Mouse (Mus musculus): ENCODE results near the gene Gm21627. TPM values are rescaled to one million over a fixed set of nuclear protein-coding genes. Genes with fewer than 3 reads are reported as not detected.
"Not testable (repeated sequence)": the region's sequence is repeated elsewhere in the genome, so short reads cannot be mapped to it uniquely, and the experiment has no call there.

Gm21627 gene
- total RNA-seq (2012; rRNA removed) (not detected in 2 replicates), polyA plus RNA-seq (2012; ENCODE audit: insufficient read depth in 1 of 2, insufficient read length in 2 of 2, low read depth in 1 of 2, low replicate concordance in 2 of 2, missing spikeins in 1 of 2) (not detected)

DNA sequence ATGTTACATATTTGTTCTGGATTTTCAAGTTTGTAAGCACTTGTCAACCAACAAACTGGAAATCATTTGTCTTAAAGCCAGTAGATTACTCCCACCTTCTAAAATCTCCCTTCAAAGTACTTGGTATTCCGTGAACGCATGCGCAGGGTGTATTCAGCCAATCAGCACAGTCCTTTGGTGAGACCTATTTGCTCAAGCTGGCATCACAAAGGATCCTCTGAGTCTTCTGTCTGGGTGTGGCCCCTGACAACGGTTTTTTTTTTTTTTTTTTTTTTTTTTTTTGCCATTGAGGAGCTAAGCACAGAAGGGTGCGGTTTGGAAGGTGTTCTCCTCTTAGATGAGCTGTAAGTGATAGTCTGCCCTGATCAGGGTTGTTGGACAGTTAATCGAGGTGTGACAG is at the start of gene Gm21627:
TSS of gene Gm21627 (plus strand) at position 301 of the 400 bp plus-strand sequence.
- H3K27me3 ChIP-seq (ENCODE audit: control insufficient read depth in 1 of 2, insufficient read depth in 2 of 2, low read length in 2 of 2); H3K79me2 ChIP-seq (ENCODE audit: control insufficient read depth, insufficient read depth, low read length, poor library complexity); H3K9ac ChIP-seq (ENCODE audit: control insufficient read depth, low read depth, low read length, poor library complexity, severe bottlenecking); H3K9me3 ChIP-seq (replicated peaks; ENCODE audit: insufficient read depth, low read length); H3K27ac ChIP-seq (ENCODE audit: control insufficient read depth, low read depth, low read length); H3K4me3 ChIP-seq (ENCODE audit: control insufficient read depth in 1 of 2, insufficient read depth in 1 of 2, low read depth in 2 of 2, low read length in 2 of 2); H3K36me3 ChIP-seq (ENCODE audit: control insufficient read depth in 1 of 2, insufficient read depth in 2 of 2, low read length in 2 of 2); DNase-seq (ENCODE audit: low read depth, low spot score); H3K4me1 ChIP-seq (ENCODE audit: control insufficient read depth in 1 of 2, insufficient read depth in 2 of 2, low read length in 2 of 2): not testable (repeated sequence)
